Mouse (Mus musculus): Measurements from ENCODE around the gene Sirt6.

Sirt6 gene

DNA sequence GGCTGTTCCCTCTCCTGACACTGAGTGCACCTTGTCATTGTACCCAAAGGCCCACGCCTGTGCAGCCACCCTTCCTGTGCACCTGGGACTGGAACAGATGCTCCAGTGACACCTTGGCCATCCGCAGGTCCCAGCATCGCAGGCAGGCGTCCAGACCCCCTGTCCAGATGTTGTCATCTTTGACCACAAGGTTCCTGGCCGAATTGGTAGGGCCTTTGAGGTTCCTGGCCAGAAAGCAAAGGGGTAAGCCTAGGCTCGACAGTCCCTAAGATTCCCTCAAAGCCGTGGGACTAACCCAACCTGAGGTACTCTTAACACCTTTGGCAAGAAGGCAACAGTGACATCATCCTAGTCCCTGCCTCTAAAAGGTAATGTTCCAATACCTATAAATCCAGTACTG is 35.0 kb downstream of the Sirt6 start:
- no peak for DNase-seq

DNA sequence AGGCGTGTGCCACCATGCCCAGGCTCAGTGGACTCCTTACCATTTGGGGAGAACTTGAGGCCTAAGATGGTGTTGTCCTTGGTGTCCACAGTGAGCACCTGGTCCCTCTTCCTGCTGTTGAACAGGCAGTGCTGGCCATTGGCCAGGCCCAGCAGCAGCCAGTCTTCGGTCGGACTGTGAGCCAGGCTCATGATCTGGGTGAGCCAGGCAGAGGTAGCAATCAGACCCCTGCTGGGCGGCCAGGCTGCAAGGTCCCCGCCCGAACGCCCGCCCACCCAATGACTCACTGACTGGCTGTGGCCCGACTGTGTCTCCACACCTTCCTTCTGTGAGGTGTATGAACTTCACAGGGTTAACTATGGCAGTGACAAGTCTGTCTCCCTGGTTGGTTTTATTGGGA is 35.8 kb downstream of the Sirt6 start:
- DNase-seq, result no peak

DNA sequence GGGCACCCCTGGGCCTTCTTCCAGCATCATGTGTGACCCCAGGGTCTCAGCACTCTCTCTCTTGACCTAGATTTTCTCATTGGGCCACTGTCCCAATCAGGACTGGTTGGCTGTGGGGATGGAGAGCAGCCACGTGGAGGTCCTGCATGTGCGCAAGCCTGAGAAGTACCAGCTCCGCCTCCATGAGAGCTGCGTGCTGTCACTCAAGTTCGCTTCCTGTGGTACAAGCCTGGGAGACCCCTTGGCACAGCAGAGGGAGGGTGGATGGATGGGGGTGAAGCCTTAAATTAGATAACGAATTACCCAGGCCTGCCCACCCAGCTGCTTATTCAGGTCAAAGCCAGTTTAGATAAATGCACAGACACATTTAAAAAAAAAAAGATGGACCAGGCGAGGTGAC is 38.9 kb downstream of the Sirt6 start:
- DNase-seq, result no peak

DNA sequence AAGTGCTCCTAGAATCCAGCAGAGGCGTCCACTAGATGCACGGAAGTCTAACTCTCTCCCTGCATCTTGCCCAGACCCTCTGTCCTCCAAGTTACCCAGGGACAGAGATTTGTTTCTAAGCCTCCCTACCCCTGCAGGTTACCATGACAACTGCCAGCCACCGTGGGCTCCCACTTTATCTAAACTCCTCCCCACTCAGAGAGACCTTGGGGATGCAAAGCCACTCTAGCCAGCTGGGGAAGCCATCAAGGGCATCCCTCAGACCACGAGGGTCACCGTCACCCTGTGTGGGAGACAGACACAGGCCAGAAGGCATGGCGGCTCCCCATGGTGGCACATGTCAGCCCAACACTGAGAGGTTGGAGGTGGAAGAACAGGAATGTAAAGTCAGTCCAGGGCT is 44.2 kb downstream of the Sirt6 start:
- no peak for DNase-seq

DNA sequence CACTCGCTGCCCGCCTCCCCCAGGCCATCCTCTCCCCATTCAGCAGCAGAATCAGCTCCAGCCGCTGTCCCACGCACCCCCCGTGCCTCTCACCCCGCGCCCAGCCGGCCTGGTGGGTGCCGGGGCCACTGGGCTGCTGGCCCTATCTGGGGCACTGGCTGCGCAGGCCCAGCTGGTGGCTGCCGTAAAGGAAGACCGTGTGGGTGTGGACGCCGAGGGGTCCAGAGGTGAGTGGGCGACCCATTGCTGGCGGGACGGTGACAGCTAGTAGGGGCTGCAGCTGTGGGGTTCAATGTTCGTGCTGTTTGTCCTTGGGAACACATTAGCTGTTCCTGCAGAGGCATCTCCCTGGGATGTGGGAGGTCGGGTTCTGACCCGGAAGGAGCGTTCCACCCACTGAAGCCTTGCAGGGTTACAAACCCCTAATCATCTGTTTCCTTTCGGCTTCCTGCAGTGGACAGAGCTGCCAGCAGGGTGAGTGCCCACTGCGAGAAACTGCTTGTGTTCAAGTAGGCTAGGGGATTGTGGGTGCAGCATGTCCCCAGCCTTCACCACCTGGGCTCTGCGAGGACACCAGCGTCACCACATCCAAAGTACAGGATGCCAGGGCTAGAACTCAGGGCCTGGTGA is 47.0 kb downstream of the Sirt6 start:
- DNase-seq, result peak; percentile 25

DNA sequence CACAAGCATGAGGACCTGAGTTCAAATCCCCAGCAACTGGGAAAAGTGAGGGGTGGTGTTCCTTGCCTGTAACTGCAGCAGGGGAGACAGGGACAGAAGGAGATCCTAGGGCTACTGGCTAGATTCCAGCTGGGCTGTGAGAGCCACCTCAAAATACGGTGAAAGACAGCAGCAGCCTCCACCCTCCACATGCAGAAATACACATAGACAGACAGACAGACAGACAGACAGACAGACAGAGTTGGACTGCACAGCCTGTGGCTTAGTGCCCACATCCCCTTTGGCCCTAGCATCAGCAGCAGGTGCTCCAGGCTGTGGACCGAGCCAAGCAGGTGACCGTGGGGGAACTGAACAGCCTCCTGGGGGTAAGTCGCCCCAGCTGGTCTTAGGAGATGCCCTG is 47.6 kb downstream of the Sirt6 start:
- DNase-seq, result no peak

DNA sequence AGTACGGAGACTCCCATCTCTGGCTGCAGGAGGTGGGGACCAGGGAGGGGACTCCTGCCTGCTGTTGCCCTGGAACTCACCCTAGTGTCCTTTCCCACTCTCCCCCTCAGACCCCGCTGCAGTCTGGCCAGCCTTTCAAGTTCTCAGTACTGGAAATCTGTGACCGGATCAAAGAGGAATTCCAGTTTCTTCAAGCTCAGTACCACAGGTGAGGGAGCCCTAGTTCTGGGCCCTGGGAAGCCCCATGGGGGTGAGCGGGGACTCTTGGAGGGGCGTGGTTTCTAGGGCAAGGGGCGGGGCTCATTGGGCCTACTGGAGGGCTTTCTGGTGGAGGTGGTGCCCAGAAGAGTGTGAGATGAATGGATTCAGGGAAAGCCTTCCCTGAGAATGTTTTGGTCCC is 51.9 kb downstream of the Sirt6 start:
- peak; percentile 51 for DNase-seq

DNA sequence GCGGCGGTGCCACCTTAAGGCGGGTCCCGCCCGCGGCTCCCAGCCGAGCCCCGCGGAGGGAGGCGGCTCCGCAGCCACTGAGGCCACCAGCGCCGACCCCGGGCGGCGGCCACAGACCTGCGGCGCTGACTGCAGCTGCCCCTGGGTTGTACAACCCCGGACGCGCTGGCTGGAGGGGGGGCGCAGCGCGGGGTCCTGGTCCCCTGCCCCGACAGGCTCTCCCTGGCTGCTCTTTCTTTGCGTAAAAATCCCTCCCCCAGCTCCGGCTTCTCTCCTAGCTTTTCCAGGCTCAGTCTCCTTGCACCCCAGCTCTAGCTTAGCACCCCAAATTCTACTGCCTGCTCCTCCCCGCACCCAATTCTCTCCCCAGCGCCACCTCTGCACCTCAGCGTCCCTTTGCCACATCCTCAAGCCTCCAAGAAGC is 52.4 kb downstream of the Sirt6 start:
- DNase-seq, result peak; percentile 50

DNA sequence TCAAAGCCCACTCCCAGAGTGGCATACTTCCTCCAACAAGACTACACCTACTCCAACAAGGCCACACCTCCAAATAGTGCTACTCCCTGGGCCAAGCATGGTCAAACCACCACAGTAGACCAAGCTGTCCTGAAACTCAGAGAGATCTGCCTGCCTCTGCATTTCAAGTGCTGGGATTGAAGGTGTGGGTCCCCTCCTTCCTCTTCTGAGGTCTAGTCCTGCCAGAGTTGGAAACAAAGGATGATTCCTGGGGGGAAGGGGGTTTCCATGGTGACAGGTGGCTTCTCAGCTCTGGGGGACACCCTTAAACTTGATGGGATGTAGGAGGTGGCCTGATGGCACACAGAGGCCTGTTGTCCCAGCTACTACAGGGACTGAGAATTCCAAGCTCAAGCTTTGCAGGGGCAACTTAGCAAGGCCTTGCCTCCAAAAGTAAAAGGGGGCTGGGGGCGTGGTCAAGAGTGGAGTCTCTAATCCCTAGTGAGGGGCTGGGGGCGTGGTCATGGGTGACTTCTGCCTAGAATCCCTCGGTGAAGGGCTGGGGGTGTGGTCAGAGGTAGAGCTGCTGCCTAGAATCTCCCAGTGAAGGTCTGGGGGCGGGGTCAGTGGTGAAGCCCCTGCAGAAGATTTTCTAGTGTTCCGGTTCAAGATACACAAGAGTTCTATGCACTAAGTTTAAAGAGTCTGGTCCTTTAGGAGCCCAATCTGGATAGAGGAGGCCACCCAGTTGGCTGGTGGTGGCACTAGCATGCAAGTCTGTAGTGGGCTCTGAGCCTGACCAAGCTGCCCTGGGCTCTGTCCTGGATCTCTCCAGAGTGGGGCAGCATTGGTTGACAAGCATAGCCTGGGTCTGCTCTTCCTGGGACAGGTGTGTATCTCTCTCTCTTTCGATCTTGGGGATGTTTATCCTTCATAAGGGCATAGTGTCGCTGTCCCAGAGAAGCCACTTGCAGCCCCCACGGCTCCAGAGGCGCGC is 53.2 kb downstream of the Sirt6 start, which contains the start of gene Tle2:
Tle2 (plus strand) TSS at position 481 of the 976 bp plus-strand sequence.
- peak; percentile 29 for DNase-seq

DNA sequence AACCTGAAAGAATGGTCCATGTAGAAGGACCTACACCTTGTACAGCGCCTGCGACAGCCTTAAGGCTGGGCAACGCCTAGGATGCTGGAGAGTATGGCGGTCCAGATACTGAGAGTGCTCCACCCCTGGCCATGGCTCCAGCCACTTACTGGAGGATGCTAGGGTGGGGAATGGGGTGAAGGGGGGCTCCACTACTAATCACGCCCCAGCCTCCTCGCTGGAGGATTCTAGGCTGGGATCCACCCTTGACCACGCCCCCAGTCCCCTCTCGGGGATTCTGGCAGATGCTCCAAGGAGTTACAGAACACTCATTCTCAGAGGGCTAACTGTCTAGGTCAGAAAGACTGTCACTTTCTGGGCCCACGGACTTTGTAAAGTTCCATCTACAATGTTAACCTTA is 54.6 kb downstream of the Sirt6 start:
- no peak for DNase-seq

DNA sequence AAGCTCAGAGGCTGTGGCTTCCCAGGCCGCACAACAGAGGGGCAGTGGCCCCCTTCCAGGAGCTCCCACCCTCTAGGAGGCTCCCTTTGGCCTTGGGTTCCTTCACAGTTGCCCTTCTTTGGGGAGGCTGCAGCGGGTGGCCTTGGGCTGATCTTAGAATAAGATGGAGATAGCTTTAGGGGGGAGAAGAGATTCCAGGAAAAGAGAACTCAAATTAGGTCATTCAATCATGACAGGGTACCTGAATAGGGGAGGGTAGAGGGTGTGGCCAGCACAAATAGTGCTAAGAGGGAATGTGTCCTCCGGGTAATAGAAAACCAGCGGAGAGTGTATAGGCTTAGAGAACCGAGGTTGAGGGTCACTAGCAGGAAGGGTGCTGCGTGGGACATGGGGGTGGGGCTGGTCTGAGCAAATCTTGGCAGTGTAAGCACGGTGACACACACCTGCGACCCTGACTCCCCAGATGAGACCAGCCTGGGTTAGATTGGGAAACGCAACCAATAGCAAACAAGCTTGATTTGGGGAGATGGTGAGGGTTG is 55.4 kb downstream of the Sirt6 start:
- no peak for DNase-seq

Measured in thymus, postnatal 25 days (tissue).